Mouse (Mus musculus) embryonic fibroblast, embryonic 13.5 days (primary cell): ENCODE measurements around the gene Tesmin.

Experiments used
- CTCF ChIP-seq: IDR thresholded peaks from 2 replicates; pipeline ENCODE4 v1.5.1; 2011; ENCODE audit warnings: mild to moderate bottlenecking, control low read depth, low read length, moderate library complexity, borderline replicate concordance; ENCODE audit not compliant: insufficient read depth
- POLR2A ChIP-seq: IDR thresholded peaks from 2 replicates; pipeline ENCODE4 v1.6.1; 2011; ENCODE audit warnings: low read depth, mild to moderate bottlenecking, control low read depth, low read length, moderate library complexity

DNA sequence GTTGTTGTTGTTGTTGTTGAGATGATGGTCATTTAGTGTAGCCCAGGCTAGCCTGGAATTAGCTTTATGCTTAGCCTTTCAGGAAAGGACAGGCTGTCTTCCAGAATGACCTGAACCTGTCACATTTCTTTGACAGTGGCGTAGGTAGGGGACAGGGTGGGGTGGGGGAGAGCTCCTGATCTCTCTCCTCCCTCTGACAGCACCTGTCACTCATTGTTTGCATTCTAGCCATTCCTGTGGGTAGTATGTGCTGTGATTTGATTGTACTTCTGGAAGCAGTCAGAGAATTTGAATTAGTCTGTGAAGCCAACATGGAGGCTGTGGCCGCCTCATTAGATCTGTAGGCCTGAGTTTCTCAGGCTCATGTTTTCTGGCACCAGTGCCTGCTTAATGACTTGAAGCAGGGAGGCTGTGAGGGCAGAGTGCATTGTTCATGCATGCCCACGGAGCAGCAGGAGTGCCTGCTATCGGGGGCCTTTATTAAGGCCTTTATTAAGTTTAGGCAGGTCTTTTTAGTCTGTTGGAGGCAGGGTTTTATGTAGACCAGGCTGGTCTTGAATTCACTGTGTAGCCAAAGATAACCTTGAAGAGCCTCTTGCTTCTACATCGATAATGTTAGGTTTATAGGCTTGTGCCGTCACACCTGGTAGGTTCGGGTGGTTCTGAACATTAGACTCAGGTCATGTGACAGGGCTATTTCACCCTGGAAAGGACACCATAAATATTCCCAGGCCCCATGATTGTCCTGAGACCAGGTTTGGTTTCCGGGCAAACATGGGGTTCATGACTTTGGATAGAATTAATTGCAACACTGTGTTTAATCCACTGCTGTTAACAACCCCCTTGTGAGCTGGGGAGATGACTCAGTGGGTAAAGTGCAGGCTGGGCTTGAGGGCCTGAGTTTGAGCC, 43.8 kb upstream of the Tesmin start:
- TF ChIP-seq POLR2A (no peak), CTCF (no peak)
